Mouse (Mus musculus) left cerebral cortex, postnatal 10 days (tissue): ENCODE measurements at regions not wholly inside any gene's neighbourhood (a gene's known extent, or its start where the extent isn't known, plus 50 kb on each side); places are given as distances from the start of the nearest gene placed in this dataset.

Source experiments
- DNase-seq, 2 experiments: peaks; one replicate each; pipeline ENCODE4 v3.0.0; 2021 to 2022; ENCODE audit warnings: low spot score in 2 of 2, mixed read lengths in 1 of 2; ENCODE audit errors: extremely low spot score in 1 of 2
- intact Hi-C: fragments of 180-260 bp; cut with DNase I; formaldehyde crosslinking; loops from one replicate; pipeline ENCODE4 v1.15.1; 2025

DNA sequence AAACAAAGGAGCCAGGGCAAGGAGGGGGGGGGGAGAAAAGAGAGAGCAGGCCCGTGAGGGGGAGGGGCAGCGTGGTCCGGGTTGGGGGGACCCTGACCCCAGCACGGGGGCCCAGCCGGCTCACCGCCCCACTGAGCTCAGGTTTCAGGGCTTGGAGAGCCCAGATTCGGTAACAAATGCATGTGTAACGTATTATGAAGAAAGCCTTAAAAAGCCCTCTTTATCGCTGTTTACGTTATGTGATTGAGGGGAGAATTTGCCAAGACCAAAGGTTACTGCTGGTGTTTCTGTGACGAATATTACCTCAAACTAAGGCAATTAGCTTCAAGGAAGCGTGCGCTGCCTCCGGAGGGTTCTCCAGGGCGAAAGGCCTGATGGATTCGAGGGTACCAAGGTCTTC is 54.2 kb downstream of the Barx1 start:
- no peak for DNase-seq
- intact Hi-C loops, result no loop called here

DNA sequence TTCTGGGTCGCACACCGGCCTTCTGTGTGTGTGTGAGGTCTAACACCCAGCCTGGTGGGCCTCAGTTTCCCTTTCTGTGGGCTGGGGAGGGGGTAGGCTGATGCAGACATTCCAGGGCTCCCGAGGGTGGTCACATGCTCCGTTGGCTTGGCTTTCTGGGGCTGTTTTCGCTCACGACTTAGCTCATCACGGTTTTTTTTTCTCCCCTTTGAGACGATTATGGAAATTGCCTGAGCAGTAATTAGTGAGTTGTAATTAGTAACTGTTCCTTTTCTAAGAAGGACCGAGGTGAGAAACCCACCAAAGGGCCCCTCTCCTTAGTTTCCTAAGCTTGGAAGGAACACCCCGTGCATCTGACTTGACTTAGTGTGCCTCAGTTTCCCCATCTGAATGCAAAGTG is 54.7 kb downstream of the Barx1 start:
- intact Hi-C loops, result no loop called here
- DNase-seq, result no peak

DNA sequence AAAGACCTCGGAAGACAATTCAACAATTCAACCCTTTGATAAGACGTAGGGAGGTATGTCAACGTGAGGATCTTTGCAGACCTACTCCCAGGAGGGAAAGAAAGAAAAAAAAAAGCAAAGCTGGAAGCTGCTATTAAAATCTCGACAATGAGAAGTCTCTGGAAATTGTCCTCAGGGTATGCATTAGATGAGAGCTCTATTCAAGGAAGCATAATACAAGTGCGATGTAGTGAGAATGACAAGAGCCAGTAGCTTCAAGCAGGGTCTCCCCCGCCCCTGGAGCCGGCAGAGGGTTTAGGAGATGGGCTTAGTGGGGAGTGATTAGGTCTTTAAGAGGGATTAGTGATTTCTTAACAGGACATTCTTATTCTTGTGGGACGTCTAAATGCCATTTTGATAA is 60.9 kb downstream of the Barx1 start:
- DNase-seq, result no peak
- intact Hi-C loops, result no loop called here

DNA sequence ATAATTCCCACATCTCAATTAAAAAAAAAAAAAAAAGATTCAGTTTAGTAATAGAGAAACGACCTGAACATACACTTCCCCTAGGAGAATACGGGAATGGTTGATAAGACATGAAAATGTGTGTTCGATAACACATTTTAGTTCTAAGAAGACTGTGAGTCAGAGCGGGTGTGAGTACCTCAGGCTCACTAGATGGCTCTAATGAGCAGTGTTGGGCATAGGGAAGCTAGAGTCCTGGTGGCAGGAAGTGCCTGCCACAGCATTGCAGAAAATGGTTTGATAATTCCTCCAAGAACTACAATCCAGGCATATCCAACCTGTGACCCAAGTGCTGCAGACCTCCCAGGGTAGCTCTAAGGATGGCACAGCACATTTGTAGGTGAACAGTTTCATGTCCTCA is 63.6 kb downstream of the Barx1 start:
- DNase-seq, result no peak
- intact Hi-C loops, result loop anchor here (5.0 kb wide), 1 partner anchor 76 kb away; no protein-coding TSS in a partner anchor

DNA sequence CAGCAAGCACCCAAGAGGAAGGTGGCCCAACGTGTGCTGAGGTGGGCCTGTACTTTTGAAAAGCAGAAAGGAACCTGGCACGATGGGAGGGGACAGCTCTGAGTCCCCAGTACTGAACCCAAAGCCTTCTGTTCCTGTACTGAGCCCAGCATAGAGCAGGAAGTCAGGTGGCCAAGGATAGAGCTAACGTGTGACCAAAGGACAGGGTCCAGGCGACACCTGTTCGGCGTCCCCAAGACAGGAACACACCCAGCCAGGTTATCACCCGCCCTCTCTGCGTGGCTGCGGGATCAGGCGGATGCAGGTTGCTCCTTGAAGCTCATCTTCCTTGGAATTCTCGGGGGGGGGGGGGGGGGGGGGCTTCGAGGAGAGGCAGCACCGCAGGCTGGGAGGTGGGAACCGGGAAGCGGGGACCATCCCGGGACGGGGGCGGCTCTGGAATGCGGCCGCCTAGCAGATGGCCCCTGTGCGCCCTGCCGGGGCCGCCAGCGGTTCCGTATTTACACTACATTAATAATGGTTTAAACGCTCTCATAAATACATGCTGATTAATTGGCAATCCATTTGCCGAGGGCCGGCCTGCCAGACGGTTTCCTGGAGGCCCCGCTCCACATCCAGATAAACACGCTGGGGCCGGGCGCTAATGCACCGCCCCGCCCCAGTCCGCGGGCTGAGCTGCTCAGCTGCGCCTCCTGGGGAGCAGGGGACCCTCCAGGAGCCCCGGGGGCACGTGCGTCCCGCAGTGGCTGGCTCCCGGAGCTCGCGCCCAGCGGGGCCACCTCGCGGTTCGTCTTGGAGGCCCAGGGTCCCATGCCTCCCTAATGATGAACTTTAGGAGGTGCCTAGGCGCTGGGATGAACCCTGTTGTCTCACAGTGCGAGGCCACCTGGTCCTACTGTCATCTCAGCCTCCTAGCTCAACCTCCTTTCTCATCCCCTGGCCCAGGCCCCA is 68.5 kb downstream of the Barx1 start:
- intact Hi-C loops, result no loop called here
- no peak for DNase-seq

DNA sequence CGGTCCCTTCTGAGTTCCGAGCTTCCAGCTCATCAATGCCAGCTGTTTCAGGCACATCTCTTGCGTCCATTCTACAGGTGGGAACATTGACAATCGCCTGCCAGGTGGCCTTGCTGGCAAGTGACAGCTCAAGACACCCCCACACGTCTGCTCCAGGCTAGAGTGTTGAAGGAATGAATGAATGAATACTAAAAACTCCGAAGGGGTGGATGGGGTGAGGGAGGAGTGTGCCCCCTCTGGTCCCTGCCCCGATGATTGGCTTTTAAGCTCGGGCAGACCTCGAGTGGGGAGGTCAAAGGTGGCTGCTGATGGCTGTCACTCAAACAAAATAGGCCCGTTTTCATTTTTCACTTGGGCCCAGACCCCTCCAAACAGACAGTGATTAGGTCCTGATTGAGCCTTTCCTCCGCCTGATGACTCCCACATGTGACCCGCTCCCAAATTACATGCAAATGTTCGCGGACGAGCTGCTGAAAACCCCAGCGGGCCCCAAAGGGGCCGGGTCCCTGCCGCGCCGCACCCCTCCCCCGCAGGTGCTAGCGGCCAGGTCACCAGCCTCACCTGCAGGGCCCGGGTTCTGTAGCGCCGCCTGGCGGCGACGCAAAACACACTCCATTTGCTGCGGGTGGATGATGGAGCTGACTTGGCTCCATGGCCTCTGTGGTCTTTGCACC is 69.5 kb downstream of the Barx1 start:
- intact Hi-C loops, result no loop called here
- DNase-seq, result no peak

DNA sequence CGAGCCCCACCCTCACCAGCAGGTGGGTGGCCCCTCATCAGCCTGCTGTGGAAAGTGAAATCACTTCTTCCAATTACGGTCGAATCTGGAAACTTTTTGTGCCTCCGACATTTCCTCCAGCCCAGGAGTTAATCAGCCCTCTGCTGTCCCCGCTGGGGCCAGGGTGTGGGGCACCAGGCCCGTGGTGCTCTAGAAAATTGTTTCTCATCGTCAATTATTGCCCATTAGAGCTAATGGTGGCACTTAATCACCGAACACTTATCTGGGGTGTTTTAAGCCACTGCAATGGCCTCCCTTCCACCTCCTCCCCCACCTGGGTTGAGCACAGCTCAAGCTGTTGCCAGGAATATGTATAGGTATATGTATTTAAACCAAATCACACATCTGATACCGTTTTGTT is 72.2 kb downstream of the Barx1 start:
- intact Hi-C loops, result no loop called here
- DNase-seq, result no peak

DNA sequence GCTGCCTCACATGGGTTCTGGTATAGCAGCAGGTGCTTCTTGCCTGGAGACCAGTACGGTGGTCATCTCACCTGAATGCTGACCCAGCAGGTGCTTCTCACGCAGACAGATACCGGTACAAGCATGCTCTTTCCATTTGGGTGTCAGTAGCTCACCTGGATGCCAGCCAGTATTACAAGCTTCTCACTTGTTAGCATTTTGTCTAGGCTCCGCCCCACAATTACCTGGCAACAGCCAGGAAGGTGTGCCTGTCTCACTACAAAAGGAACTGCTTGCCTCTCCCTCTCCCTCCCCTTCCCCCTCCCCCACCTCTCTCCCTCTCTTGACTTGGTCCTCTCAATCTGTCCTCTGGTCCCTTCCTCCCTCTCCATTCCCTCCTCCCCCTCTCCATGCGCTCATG is 82.8 kb downstream of the Barx1 start:
- intact Hi-C loops, result no loop called here
- no peak for DNase-seq

DNA sequence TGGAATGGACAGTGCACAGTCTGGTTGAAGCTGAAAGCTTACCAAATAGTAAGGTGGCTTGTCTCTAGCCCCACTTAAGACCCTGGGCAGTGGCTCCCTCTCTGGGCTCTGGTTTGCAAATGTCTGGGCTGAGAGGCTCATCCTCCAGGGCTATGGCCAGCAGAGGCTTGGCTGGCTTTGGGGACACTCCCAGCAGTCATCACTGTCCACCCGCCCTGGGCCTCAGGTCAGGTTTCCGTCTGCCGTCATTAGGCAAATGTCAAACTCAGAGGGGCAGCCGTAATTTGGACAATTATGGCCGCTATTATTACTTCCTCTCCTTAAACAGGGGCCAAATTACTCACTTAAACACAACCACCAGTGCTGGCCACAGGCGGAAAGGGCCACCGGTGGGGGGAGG is 83.5 kb downstream of the Barx1 start:
- DNase-seq, result no peak
- intact Hi-C loops, result no loop called here
